Mouse (Mus musculus) bone marrow, adult 2 months (tissue): Measurements from ENCODE around the gene Rgcc.

Experiments
- CTCF ChIP-seq: fragments of 200-500 bp; IDR thresholded peaks from 2 replicates; pipeline ENCODE4 v1.5.1; 2011; ENCODE audit warnings: low read length, control low read depth; ENCODE audit not compliant: control insufficient read depth, insufficient read depth
- POLR2A ChIP-seq: fragments of 200-500 bp; IDR thresholded peaks from 2 replicates; pipeline ENCODE4 v1.6.1; 2011; ENCODE audit warnings: low read depth, mild to moderate bottlenecking, control low read depth, low read length, borderline replicate concordance; ENCODE audit not compliant: control insufficient read depth

DNA sequence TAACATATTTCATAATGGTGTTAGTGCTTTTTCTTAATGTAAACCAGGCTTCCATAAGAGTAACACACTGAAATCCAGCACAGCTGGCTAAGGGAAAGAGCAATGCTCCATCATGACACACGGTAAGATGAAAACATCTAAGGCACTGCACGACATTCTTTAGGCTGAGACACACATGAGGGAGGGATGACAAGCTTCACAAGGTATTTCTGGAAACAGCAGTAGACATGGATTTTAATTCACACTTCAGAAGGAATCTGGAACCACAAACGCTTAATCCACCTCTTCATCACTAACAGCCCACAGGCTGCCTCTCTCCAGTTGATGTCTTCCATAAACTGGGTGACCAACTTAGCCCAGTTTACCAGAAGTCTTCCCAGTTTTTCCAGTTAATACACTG is 44.9 kb upstream of the Rgcc start:
- TF ChIP-seq CTCF (no peak), POLR2A (no peak)
